Mouse (Mus musculus): Measurements from ENCODE around the gene H60b.
"Not testable (repeated sequence)": the region's sequence is repeated elsewhere in the genome, so short reads cannot be mapped to it uniquely, and the experiment has no call there.

DNA sequence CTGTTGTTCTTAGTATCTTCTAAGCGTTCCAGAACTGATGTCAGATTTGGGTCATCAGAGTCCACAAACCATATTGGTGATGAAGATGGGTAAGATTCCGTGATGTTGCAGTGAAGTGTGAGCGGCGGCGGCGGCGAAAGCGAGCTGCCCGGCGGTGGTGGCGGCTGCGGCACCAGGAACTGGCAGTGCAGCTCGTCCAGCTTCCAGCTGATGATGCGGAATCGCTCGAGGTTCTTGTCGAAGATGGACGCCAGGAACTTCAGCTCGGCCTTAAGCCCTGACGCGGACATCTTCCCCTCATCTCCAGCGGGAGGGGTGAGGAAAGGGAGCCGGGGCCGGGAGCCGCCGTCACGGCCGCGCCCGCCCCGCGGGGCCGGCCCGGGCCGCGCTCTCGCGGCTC lies 4.3 kb upstream of the H60b start:
- not testable (repeated sequence) for TF ChIP-seq CTCF, EP300 (IDR thresholded peaks at IDR 0.05)
